Mouse (Mus musculus): ENCODE results near the gene Mif. TPM values are rescaled to one million over a fixed set of nuclear protein-coding genes. Genes with fewer than 3 reads are reported as not detected.

The Mif gene
- polyA plus RNA-seq, 1 experiment, result 1,146 TPM

DNA sequence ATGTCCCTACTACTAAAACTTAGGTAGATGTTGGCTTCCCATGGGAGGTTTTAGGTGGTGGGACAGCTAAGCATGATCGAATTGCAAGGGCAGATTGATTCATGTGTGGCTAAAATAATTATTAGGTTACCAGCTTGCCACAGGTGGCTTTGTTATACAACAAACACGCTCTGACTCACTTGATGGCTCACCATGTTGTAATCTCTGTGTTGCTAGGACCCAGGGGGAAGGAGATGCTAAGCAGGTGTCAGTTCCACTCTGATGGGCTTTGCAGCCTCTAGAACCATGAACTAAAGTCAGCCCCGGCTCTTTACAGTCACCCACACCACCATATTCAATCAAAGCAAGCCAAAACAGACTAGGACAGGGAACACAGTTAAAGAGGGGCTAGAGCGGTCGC is 40.2 kb downstream of the Mif start:
- Histone ChIP-seq H3K4me3 (ENCODE audit: insufficient read depth, low read length) (no peak overlapping the region), H3K4me1 (ENCODE audit: control insufficient read depth, insufficient read depth, low read length) (no peaks in the 10 kb centered on the region), H3K27ac (ENCODE audit: insufficient read depth, low read length) (no peak overlapping the region)
- no peak for TF ChIP-seq POLR2A (IDR thresholded peaks at IDR 0.05; ENCODE audit: extremely low read depth, insufficient read depth, low read length)
- no peak for TF ChIP-seq CTCF (IDR thresholded peaks at IDR 0.05; ENCODE audit: extremely low read depth, insufficient read depth, low read length)

DNA sequence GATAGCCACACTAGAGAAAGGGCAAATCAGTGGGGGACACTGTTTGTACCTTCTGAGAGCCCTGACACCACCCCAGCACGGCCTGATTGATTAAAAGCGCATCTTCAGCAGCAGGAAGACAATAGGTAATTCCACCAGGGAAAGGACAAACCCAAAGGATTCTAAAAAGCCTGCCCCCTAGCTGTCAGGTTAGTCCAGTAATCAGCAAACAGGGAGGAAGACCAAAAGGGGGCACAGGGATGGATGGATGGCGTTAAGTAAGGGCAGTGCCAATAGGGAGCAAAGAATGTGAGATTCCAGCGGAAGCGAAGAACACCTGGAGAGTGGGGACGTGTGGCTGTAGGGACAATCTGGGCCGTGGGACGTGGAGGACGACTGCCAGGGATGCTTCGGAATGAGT is 41.4 kb downstream of the Mif start:
- Histone ChIP-seq H3K4me1 (ENCODE audit: control insufficient read depth, insufficient read depth, low read length) (no peaks in the 10 kb centered on the region), H3K4me3 (ENCODE audit: insufficient read depth, low read length) (no peak overlapping the region), H3K27ac (ENCODE audit: insufficient read depth, low read length) (no peak overlapping the region)
- TF ChIP-seq CTCF (IDR thresholded peaks at IDR 0.05; ENCODE audit: extremely low read depth, insufficient read depth, low read length) (no peak), POLR2A (IDR thresholded peaks at IDR 0.05; ENCODE audit: extremely low read depth, insufficient read depth, low read length) (no peak)

Other genes starting within 250 kb of the Mif start
- gene Susd2, start 216.2 kb downstream of the Mif start, polyA plus RNA-seq (2012; rRNA removed), result 8.9 and 10.9 TPM in 2 replicates
- gene Cabin1, start 95.9 kb downstream of the Mif start, polyA plus RNA-seq (2012; rRNA removed), result 55.0 and 57.8 TPM in 2 replicates
- gene Ddt, start 86.8 kb downstream of the Mif start, polyA plus RNA-seq (2012; rRNA removed), result 85.2 and 90.3 TPM in 2 replicates
- gene Gm20441, start 79.3 kb downstream of the Mif start, polyA plus RNA-seq (2012; rRNA removed), result not detected in 2 replicates
- gene Gstt3, start 78.8 kb downstream of the Mif start, polyA plus RNA-seq (2012; rRNA removed), result 4.1 and 4.7 TPM in 2 replicates
- gene Gstt1, start 61.7 kb downstream of the Mif start, polyA plus RNA-seq (2012; rRNA removed), result 28.9 and 31.7 TPM in 2 replicates
- not detected in 2 replicates for gene Gstt4, start 37.7 kb downstream of the Mif start, polyA plus RNA-seq (2012; rRNA removed)
- 15.6 and 17.1 TPM in 2 replicates for gene Gstt2, start 22.8 kb downstream of the Mif start, polyA plus RNA-seq (2012; rRNA removed)
- 4.5 and 5.9 TPM in 2 replicates for gene Derl3, start 33.2 kb upstream of the Mif start, polyA plus RNA-seq (2012; rRNA removed)
- gene Smarcb1, start 61.4 kb upstream of the Mif start, polyA plus RNA-seq (2012; rRNA removed), result 71.5 and 73.1 TPM in 2 replicates
- gene Chchd10, start 72.9 kb upstream of the Mif start, polyA plus RNA-seq (2012; rRNA removed), result 502 and 507 TPM in 2 replicates
- gene Mmp11, start 76.3 kb upstream of the Mif start, polyA plus RNA-seq (2012; rRNA removed), result 2.3 and 2.6 TPM in 2 replicates
- 0.49 and 1.2 TPM in 2 replicates for gene Gm867, start 80.4 kb upstream of the Mif start, polyA plus RNA-seq (2012; rRNA removed)
- gene Vpreb3, start 82.8 kb upstream of the Mif start, polyA plus RNA-seq (2012; rRNA removed), result not detected in 2 replicates
- 0.06 and 0.08 TPM in 2 replicates for gene Gm5134, start 94.3 kb upstream of the Mif start, polyA plus RNA-seq (2012; rRNA removed)
- 10.2 and 10.7 TPM in 2 replicates for gene Zfp280b, start 172.4 kb upstream of the Mif start, polyA plus RNA-seq (2012; rRNA removed)